Mouse (Mus musculus): ENCODE measurements around the gene Prkag2. TPM values are rescaled to one million over a fixed set of nuclear protein-coding genes. Genes with fewer than 3 reads are reported as not detected.
"Not testable (repeated sequence)": the region's sequence is repeated elsewhere in the genome, so short reads cannot be mapped to it uniquely, and the experiment has no call there.

Gene Prkag2
- polyA plus RNA-seq, 1 experiment from 2014 or later, result 38.2 TPM

- 93% methylated on average over 9 of the region's 9 CpGs for WGBS
- no peak for DNase-seq (ENCODE audit: low spot score)
- peaks cover 19% of the 10 kb centered on the region for H3K4me1 ChIP-seq
- H3K4me3 ChIP-seq, result no peak overlapping the region
- H3K9me3 ChIP-seq, result no peaks in the 10 kb centered on the region
- no peaks in the 10 kb centered on the region for H3K36me3 ChIP-seq (replicated peaks)
- no peaks in the 10 kb centered on the region for H3K27me3 ChIP-seq (replicated peaks; ENCODE audit: low read depth, poor library complexity, severe bottlenecking)
- no peak overlapping the region for H3K27ac ChIP-seq (replicated peaks)
These were observed 274.2 kb downstream of the Prkag2 start for GRCm38 (mm10) chr5:24826056-24826770.

GRCm38 (mm10) chr5:24825365-24826055 is 274.9 kb downstream of the Prkag2 start:
- WGBS, result 92% methylated on average over 4 of the region's 4 CpGs
- Histone ChIP-seq H3K4me1 (peaks cover 20% of the 10 kb centered on the region), H3K9me3 (no peaks in the 10 kb centered on the region), H3K36me3 (replicated peaks) (no peaks in the 10 kb centered on the region), H3K4me3 (no peak overlapping the region), H3K27ac (replicated peaks) (no peak overlapping the region), H3K27me3 (replicated peaks; ENCODE audit: low read depth, poor library complexity, severe bottlenecking) (no peaks in the 10 kb centered on the region)
- DNase-seq (ENCODE audit: low spot score), result no peak

- no peak overlapping the region for H3K4me3 ChIP-seq
- no peak for DNase-seq (ENCODE audit: low spot score)
- no peaks in the 10 kb centered on the region for H3K9me3 ChIP-seq
- H3K4me1 ChIP-seq, result peaks cover 20% of the 10 kb centered on the region
- no peak overlapping the region for H3K27ac ChIP-seq (replicated peaks)
- WGBS, result 76% methylated on average over 6 of the region's 6 CpGs
- peaks cover 6% of the 10 kb centered on the region for H3K36me3 ChIP-seq (replicated peaks)
- no peaks in the 10 kb centered on the region for H3K27me3 ChIP-seq (replicated peaks; ENCODE audit: low read depth, poor library complexity, severe bottlenecking)
These were observed 276.5 kb downstream of the Prkag2 start for GRCm38 (mm10) chr5:24823864-24824405.

GRCm38 (mm10) chr5:24822781-24823180 is 277.7 kb downstream of the Prkag2 start:
- H3K4me1 ChIP-seq, result peaks cover 20% of the 10 kb centered on the region
- no peak overlapping the region for H3K27ac ChIP-seq (replicated peaks)
- H3K4me3 ChIP-seq, result no peak overlapping the region
- H3K36me3 ChIP-seq (replicated peaks), result peaks cover 13% of the 10 kb centered on the region
- H3K9me3 ChIP-seq, result no peaks in the 10 kb centered on the region
- 72% methylated on average over 3 of the region's 3 CpGs for WGBS
- H3K27me3 ChIP-seq (replicated peaks; ENCODE audit: low read depth, poor library complexity, severe bottlenecking), result no peaks in the 10 kb centered on the region
- DNase-seq (ENCODE audit: low spot score), result no peak

GRCm38 (mm10) chr5:24822231-24822630 is 278.2 kb downstream of the Prkag2 start:
- not testable (repeated sequence) for DNase-seq (ENCODE audit: low spot score); H3K9me3 ChIP-seq; H3K4me3 ChIP-seq; H3K27me3 ChIP-seq (replicated peaks; ENCODE audit: low read depth, poor library complexity, severe bottlenecking); H3K27ac ChIP-seq (replicated peaks)
- peaks cover 20% of the 10 kb centered on the region for H3K4me1 ChIP-seq
- 88% methylated on average over 3 of the region's 3 CpGs for WGBS
- peaks cover 18% of the 10 kb centered on the region for H3K36me3 ChIP-seq (replicated peaks)

GRCm38 (mm10) chr5:24821403-24821841 is 279.0 kb downstream of the Prkag2 start:
- no peaks in the 10 kb centered on the region for H3K27me3 ChIP-seq (replicated peaks; ENCODE audit: low read depth, poor library complexity, severe bottlenecking)
- H3K9me3 ChIP-seq, result no peaks in the 10 kb centered on the region
- no peak overlapping the region for H3K27ac ChIP-seq (replicated peaks)
- H3K4me3 ChIP-seq, result no peak overlapping the region
- peaks cover 26% of the 10 kb centered on the region for H3K36me3 ChIP-seq (replicated peaks)
- no peak for DNase-seq (ENCODE audit: low spot score)
- WGBS, result 85% methylated on average over 3 of the region's 3 CpGs
- peaks cover 20% of the 10 kb centered on the region for H3K4me1 ChIP-seq

- no peaks in the 10 kb centered on the region for H3K27me3 ChIP-seq (replicated peaks; ENCODE audit: low read depth, poor library complexity, severe bottlenecking)
- DNase-seq (ENCODE audit: low spot score), result no peak
- H3K4me3 ChIP-seq, result no peak overlapping the region
- peaks cover 14% of the 10 kb centered on the region; the same call in 1 of the 2 replicates for H3K4me1 ChIP-seq
- H3K9me3 ChIP-seq, result no peaks in the 10 kb centered on the region
- WGBS, result 83% methylated on average over 5 of the region's 5 CpGs
- H3K27ac ChIP-seq (replicated peaks), result no peak overlapping the region
- H3K36me3 ChIP-seq (replicated peaks), result peaks cover 34% of the 10 kb centered on the region
These were observed 279.8 kb downstream of the Prkag2 start for GRCm38 (mm10) chr5:24820627-24821026.

- Histone ChIP-seq H3K27ac (replicated peaks) (no peak overlapping the region), H3K4me3 (no peak overlapping the region), H3K9me3 (no peaks in the 10 kb centered on the region), H3K36me3 (replicated peaks) (peaks cover 69% of the 10 kb centered on the region), H3K4me1 (peaks cover 4% of the 10 kb centered on the region; the same call in 1 of the 2 replicates), H3K27me3 (replicated peaks; ENCODE audit: low read depth, poor library complexity, severe bottlenecking) (no peaks in the 10 kb centered on the region)
- WGBS, result 82% methylated on average over 4 of the region's 4 CpGs
- no peak for DNase-seq (ENCODE audit: low spot score)
These were observed 283.3 kb downstream of the Prkag2 start for GRCm38 (mm10) chr5:24817191-24817590.

GRCm38 (mm10) chr5:24813946-24814345 is 286.5 kb downstream of the Prkag2 start:
- DNase-seq (ENCODE audit: low spot score), result no peak
- H3K4me1 ChIP-seq, result no peaks in the 10 kb centered on the region
- no peak overlapping the region for H3K27ac ChIP-seq (replicated peaks)
- 97% methylated on average over 3 of the region's 3 CpGs for WGBS
- peaks cover 95% of the 10 kb centered on the region for H3K36me3 ChIP-seq (replicated peaks)
- no peak overlapping the region for H3K4me3 ChIP-seq
- no peaks in the 10 kb centered on the region for H3K9me3 ChIP-seq
- H3K27me3 ChIP-seq (replicated peaks; ENCODE audit: low read depth, poor library complexity, severe bottlenecking), result no peaks in the 10 kb centered on the region

- Histone ChIP-seq H3K27me3 (replicated peaks; ENCODE audit: low read depth, poor library complexity, severe bottlenecking) (no peaks in the 10 kb centered on the region), H3K9me3 (no peaks in the 10 kb centered on the region), H3K36me3 (replicated peaks) (peaks cover 98% of the 10 kb centered on the region), H3K4me1 (no peaks in the 10 kb centered on the region), H3K4me3 (no peak overlapping the region), H3K27ac (replicated peaks) (no peak overlapping the region)
- DNase-seq (ENCODE audit: low spot score), result no peak
- 63% methylated on average over 4 of the region's 4 CpGs for WGBS
These were observed 287.4 kb downstream of the Prkag2 start for GRCm38 (mm10) chr5:24813005-24813404.

Data from embryonic facial prominence, embryonic 10.5 days (tissue).